In the genomic region with DNA sequence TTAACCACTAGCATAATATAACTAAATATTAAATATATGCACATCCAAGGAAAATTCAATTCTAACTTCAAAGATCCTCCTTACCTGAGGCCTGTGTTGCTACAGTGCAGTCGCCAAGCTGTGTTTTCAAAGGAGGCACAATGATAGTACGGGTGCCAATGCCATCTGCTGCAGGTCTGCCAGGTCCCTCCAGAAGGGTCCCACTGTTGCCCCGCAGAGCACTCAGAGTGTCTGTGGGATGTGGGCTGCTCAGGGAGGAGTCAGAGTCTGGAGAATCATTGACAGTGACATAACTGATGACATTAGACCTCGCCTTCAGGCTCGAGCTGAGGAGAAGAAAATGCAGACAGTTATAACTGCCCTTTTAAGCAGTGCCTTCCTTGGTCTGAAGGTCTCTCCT, we compare ENCODE assay signal across 39 mouse cellular contexts. TPM values are rescaled to one million over a fixed set of nuclear protein-coding genes. Genes with fewer than 3 reads are reported as not detected.
"Had no signal": no experiment of that assay in that cellular context is flagged by ENCODE, and none has a peak within 500 bp of the region (broad histone marks: within the 10 kb centered on the region; RNA-seq: fewer than 3 reads in every experiment).

No protein-coding gene starts in this region.

- ATAC-seq: forebrain, embryonic 13.5 days; forebrain, embryonic 14.5 days; forebrain, embryonic 15.5 days; forebrain, embryonic 16.5 days; forebrain, postnatal 0 days had no signal

- H3K9ac ChIP-seq: embryonic facial prominence, embryonic 12.5 days; embryonic facial prominence, embryonic 13.5 days; embryonic facial prominence, embryonic 15.5 days; forebrain, embryonic 12.5 days; forebrain, embryonic 13.5 days; forebrain, embryonic 15.5 days; forebrain, postnatal 0 days had no signal

- DNase-seq: cerebellum, adult 18-20 months; cerebellum, adult 2 months; cerebellum, adult 9-10 months; cerebellum, adult 9-11 months; cerebellum, postnatal 14 days; cerebellum, postnatal 25 days; cerebellum, postnatal 36 days; embryo, embryonic 11 days; forebrain, postnatal 0 days; gastrocnemius, adult 2 months; gastrocnemius, postnatal 10 days; gastrocnemius, postnatal 14 days; gastrocnemius, postnatal 25 days; gastrocnemius, postnatal 36 days; heart, adult 18-20 months; heart, adult 2 months had no signal

- H3K4me1 ChIP-seq: embryonic facial prominence, embryonic 10.5 days; embryonic facial prominence, embryonic 12.5 days; embryonic facial prominence, embryonic 13.5 days; embryonic facial prominence, embryonic 15.5 days; forebrain, embryonic 10.5 days; forebrain, embryonic 12.5 days; forebrain, embryonic 13.5 days; forebrain, embryonic 15.5 days had no signal

- H3K9me3 ChIP-seq: embryonic facial prominence, embryonic 10.5 days; embryonic facial prominence, embryonic 12.5 days; embryonic facial prominence, embryonic 13.5 days; embryonic facial prominence, embryonic 15.5 days; forebrain, embryonic 10.5 days; forebrain, embryonic 12.5 days; forebrain, embryonic 13.5 days; forebrain, embryonic 15.5 days had no signal

- H3K27ac ChIP-seq: embryonic facial prominence, embryonic 10.5 days; embryonic facial prominence, embryonic 12.5 days; embryonic facial prominence, embryonic 13.5 days; embryonic facial prominence, embryonic 15.5 days; forebrain, embryonic 10.5 days; forebrain, embryonic 12.5 days; forebrain, embryonic 13.5 days; forebrain, embryonic 15.5 days; gastrocnemius, adult 2 months; heart, adult 2 months had no signal

- H3K27me3 ChIP-seq: embryonic facial prominence, embryonic 12.5 days; embryonic facial prominence, embryonic 13.5 days; embryonic facial prominence, embryonic 15.5 days; forebrain, embryonic 12.5 days; forebrain, embryonic 13.5 days; forebrain, embryonic 15.5 days had no signal

- H3K4me2 ChIP-seq: embryonic facial prominence, embryonic 12.5 days; embryonic facial prominence, embryonic 13.5 days; embryonic facial prominence, embryonic 15.5 days; forebrain, embryonic 12.5 days; forebrain, embryonic 13.5 days; forebrain, embryonic 15.5 days had no signal

- H3K4me3 ChIP-seq: embryonic facial prominence, embryonic 10.5 days; embryonic facial prominence, embryonic 12.5 days; embryonic facial prominence, embryonic 13.5 days; embryonic facial prominence, embryonic 15.5 days; erythroblast, embryonic 14.5 days; forebrain, embryonic 10.5 days; forebrain, embryonic 12.5 days; forebrain, embryonic 13.5 days; forebrain, embryonic 15.5 days; gastrocnemius, adult 2 months; heart, adult 2 months had no signal

RNA-seq across cellular contexts. Expression of a gene that starts 7.5 kb away (rescaled TPM):
- total RNA-seq: common myeloid progenitor, adult 5-6 weeks; forebrain, postnatal 0 days; gastrocnemius, adult 18-20 months; gastrocnemius, adult 2 months; gastrocnemius, adult 8-10 months; gastrocnemius, postnatal 10 days; gastrocnemius, postnatal 14 days; gastrocnemius, postnatal 25 days; gastrocnemius, postnatal 36 days; gastrocnemius, postnatal 4 days; granulocyte monocyte progenitor cell, adult 5-6 weeks; heart, adult 18-20 months; heart, adult 2 months; heart, adult 8-10 months had no signal
- polyA plus RNA-seq: cerebellum, adult 2 months; cortical plate, adult 2 months; embryonic facial prominence, embryonic 10.5 days; embryonic facial prominence, embryonic 11.5 days; embryonic facial prominence, embryonic 12.5 days; embryonic facial prominence, embryonic 13.5 days; embryonic facial prominence, embryonic 14.5 days; embryonic facial prominence, embryonic 15.5 days; erythroblast, embryonic 14.5 days; forebrain, embryonic 10.5 days; forebrain, embryonic 11.5 days; forebrain, embryonic 12.5 days; forebrain, embryonic 13.5 days; forebrain, embryonic 14.5 days; forebrain, embryonic 15.5 days; forebrain, embryonic 16.5 days; forebrain, postnatal 0 days; frontal cortex, adult 2 months; gonadal fat pad, adult 2 months; heart, adult 2 months had no signal

RNA-seq across cellular contexts. Expression of a gene that starts 8.9 kb away (rescaled TPM):
- total RNA-seq: granulocyte monocyte progenitor cell, adult 5-6 weeks had no signal
